Mouse (Mus musculus) hindbrain, embryonic 14.5 days (tissue): ENCODE measurements around the gene Mphosph10. TPM values are rescaled to one million over a fixed set of nuclear protein-coding genes. Genes with fewer than 3 reads are reported as not detected.

ENCODE experiments used
- ATAC-seq: fragments of 200-750 bp; cut with Nextera tagmentation; 2 replicates; pipeline ENCODE4 v1.8.0; 2017; ENCODE audit warnings: moderate number of reproducible peaks, mild to moderate bottlenecking, moderate TSS enrichment, moderate library complexity; ENCODE audit not compliant: low FRiP score
- DNase-seq: peaks from one replicate; pipeline ENCODE4 v3.0.0-alpha.2; 2015; ENCODE audit warnings: low spot score
- H3K27ac ChIP-seq: fragments of 300-500 bp; sonication (generic); 2 replicates; pipeline ENCODE4 v1.5.1; 2014; ENCODE audit warnings: mild to moderate bottlenecking, moderate library complexity
- H3K27me3 ChIP-seq: fragments of 300-500 bp; sonication (generic); 2 replicates; pipeline ENCODE4 v1.6.1; 2014; ENCODE audit warnings: mild to moderate bottlenecking, low read length, mixed read lengths; ENCODE audit not compliant: control insufficient read depth, insufficient read depth
- H3K36me3 ChIP-seq: fragments of 300-500 bp; sonication (generic); replicated peaks from 2 replicates; pipeline ENCODE4 v1.6.1; 2014; ENCODE audit not compliant: control insufficient read depth, insufficient read depth
- H3K4me1 ChIP-seq: fragments of 300-500 bp; sonication (generic); replicated peaks from 2 replicates; pipeline ENCODE4 v1.6.1; 2014; ENCODE audit warnings: antibody characterized with exemption, low read length, mixed read lengths; ENCODE audit not compliant: control insufficient read depth, insufficient read depth
- H3K4me2 ChIP-seq: fragments of 300-500 bp; sonication (generic); replicated peaks from 2 replicates; pipeline ENCODE4 v1.6.1; 2014; ENCODE audit warnings: mild to moderate bottlenecking, moderate library complexity
- H3K4me3 ChIP-seq: fragments of 300-500 bp; sonication (generic); replicated peaks from 2 replicates; pipeline ENCODE4 v1.5.1; 2014; ENCODE audit warnings: mild to moderate bottlenecking, low read length
- H3K9ac ChIP-seq: fragments of 300-500 bp; sonication (generic); 2 replicates; pipeline ENCODE4 v1.6.1; 2014
- H3K9me3 ChIP-seq: fragments of 300-500 bp; sonication (generic); 2 replicates; pipeline ENCODE4 v1.6.1; 2016; ENCODE audit warnings: low read length; ENCODE audit not compliant: control insufficient read depth
- WGBS: fragments of 180-500 bp; shearing (Covaris S2); extraction: QIAGEN DNeasy Blood & Tissue Kit; methylation state at CpG from one replicate; pipeline ENCODE4 v1.1.7; 2014; 5-methylcytosine and 5-hydroxymethylcytosine counted together
- polyA plus RNA-seq: library from polyadenylated mRNA; unstranded; fragments of >200 nt; fragmentation: Nextera tagmentation; extraction: Ambion mirVana; gene quantifications from 2 replicates; pipeline ENCODE4 v1.2.1, GENCODE M21; 2014

Gene Mphosph10
- polyA plus RNA-seq, result 20.2 and 22.5 TPM in 2 replicates

DNA sequence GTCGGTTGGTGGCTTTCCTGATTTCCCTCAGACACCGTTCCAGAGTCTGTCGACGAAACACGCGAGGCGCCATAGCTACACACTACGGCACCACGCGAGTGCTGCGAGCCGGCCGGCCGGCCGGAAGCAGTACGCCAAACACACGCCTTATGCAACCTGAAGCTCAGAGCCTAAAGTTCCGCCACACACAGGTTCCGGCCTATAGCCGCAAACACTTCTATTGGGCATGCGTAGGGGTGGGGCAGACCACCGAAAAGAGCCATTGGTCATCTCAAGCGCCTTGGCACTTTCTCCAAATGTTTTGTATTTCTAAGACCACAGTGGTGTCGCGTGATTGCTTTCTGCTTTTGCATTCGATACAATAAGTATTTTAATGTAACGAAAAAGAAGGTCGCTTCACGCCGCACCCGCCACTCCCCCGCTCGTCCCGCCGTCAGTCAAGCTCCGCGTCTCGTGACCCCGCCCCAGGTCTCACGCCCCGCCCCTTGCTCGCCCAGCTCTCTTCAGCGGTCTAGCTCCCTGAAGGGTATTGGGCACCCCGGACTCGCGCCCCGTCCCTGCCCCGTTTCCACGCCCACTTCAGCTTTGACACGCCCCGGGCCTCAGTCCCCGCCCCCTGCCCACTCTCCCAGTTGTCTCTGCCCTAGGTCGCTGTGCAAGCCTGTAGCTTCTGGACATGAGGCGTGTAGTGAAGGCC, at the start of gene Mphosph10, which contains the start of gene Mcee:
TSS of gene Mphosph10 (minus strand) at position 147 of the 697 bp plus-strand sequence.
TSS of gene Mcee (plus strand) at position 486 of the 697 bp plus-strand sequence.
- H3K9me3 ChIP-seq, result no peaks in the 10 kb centered on the region
- no peaks in the 10 kb centered on the region for H3K27me3 ChIP-seq
- peaks cover 13% of the 10 kb centered on the region for H3K4me1 ChIP-seq
- peak within 1 kb of the TSS; percentile 96 for H3K4me2 ChIP-seq
- WGBS, result under 1% methylated on average over 54 of the region's 54 CpGs
- peak; percentile 99 for ATAC-seq
- peak within 1 kb of the TSS; percentile 48 for H3K27ac ChIP-seq
- peak; percentile 89 for DNase-seq
- H3K36me3 ChIP-seq, result peaks cover 25% of the 10 kb centered on the region
- H3K4me3 ChIP-seq, result peak within 1 kb of the TSS; percentile 72
- H3K9ac ChIP-seq, result peak within 1 kb of the TSS; percentile 76

DNA sequence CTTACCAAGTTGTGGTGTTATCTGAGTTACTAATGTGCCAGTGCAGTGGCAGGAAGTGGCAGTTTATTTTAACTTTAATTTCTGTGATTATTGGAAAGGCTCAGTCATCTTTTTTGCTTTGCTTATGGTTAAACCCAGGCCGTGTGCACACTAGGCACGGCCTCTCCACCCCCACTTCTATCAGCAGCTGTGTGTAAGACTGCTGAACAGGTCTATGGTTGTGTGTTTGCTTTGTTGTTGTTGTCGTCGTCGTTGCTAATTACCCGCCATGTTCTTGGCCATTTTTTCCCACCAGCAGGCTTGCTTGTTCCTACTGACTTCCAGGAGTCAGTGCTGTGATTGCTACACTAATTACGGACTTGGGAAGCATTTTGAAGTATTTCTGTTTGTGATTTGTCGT, 48.5 kb upstream of the Mphosph10 start:
- no peaks in the 10 kb centered on the region for H3K36me3 ChIP-seq
- peaks cover 3% of the 10 kb centered on the region; the same call in 1 of the 2 replicates for H3K4me1 ChIP-seq
- ATAC-seq (no peak), DNase-seq (no peak)
- no peaks in the 10 kb centered on the region for H3K27me3 ChIP-seq
- no peak overlapping the region for H3K9ac ChIP-seq
- H3K4me3 ChIP-seq, result no peak overlapping the region
- no peak overlapping the region for H3K4me2 ChIP-seq
- no peaks in the 10 kb centered on the region for H3K9me3 ChIP-seq
- no peak overlapping the region for H3K27ac ChIP-seq
- WGBS, result 68% methylated on average over 8 of the region's 8 CpGs

DNA sequence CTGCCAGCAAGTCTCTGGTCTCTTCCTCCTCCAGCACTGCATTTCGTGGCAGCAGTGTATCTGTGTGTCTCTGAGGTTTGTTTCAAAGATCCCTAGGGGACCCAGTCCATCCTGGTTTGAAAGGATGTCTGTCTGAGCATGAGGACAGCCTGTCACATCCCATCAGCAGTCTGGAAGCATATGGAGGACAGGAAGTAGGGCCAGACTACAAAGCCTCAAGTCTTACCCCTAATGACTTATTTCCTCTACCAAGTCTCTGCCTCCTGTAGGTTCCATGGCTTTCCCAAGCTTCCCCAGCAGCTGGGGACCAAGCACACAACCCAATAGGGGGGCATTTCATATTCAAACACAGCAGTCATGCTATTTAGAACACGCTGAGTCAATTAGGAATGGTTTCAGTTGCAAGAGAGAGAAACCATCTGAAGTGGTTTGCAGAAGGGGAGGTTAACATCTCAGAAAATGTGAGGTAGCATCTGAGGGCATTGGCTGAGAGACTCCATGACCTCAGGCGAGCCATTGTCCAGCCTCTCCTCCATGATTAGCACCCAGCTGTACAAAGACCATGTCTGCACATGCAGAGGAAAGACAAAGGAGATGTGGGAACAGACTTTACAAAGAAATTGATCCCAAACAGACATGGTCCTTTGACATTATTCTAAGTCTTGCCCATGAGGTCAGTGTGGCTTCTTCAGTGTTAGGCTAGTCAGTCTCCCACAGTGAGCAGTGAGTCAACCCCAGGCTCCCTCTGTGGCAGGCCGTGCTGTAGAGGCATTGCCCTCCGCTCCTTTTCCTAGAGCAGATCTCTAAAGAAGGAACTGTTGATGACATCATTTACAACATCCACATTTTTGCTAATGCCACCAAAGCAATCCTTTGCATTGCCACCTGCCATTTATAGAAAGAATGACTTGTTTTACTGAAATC, 47.8 kb upstream of the Mphosph10 start:
- ATAC-seq, result peak; percentile 64; the same call in 1 of the 2 replicates
- Histone ChIP-seq H3K27ac (no peak overlapping the region), H3K27me3 (no peaks in the 10 kb centered on the region), H3K9me3 (no peaks in the 10 kb centered on the region), H3K9ac (no peak overlapping the region), H3K36me3 (no peaks in the 10 kb centered on the region), H3K4me3 (no peak overlapping the region), H3K4me2 (no peak overlapping the region), H3K4me1 (peaks cover 3% of the 10 kb centered on the region; the same call in 1 of the 2 replicates)
- 41% methylated on average over 5 of the region's 5 CpGs for WGBS
- DNase-seq, result no peak

DNA sequence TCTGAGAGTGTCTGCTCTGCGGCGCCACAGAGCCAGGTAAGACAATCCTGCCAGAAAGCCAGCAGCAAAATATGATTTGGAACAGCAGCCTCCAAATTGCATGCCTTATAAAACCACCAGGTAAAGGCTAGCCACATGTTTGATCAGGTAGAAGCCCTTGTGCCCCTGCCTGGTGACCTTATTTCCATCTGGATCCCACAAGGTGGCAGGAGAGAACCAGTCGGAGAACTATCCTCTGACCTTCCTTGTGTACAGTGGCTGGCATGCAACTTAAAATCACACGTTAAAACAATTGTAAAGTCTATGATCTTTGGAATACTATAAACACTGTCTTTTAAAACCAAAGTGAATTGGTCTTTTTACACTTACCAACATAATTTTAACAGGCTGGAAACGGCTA, 32.8 kb upstream of the Mphosph10 start:
- Histone ChIP-seq H3K4me2 (no peak overlapping the region), H3K4me3 (no peak overlapping the region), H3K9ac (no peak overlapping the region), H3K36me3 (no peaks in the 10 kb centered on the region), H3K4me1 (no peaks in the 10 kb centered on the region), H3K27me3 (no peaks in the 10 kb centered on the region), H3K9me3 (no peaks in the 10 kb centered on the region), H3K27ac (no peak overlapping the region)
- WGBS, result 63% methylated on average over 5 of the region's 5 CpGs
- no peak for ATAC-seq
- peak; percentile 43 for DNase-seq

DNA sequence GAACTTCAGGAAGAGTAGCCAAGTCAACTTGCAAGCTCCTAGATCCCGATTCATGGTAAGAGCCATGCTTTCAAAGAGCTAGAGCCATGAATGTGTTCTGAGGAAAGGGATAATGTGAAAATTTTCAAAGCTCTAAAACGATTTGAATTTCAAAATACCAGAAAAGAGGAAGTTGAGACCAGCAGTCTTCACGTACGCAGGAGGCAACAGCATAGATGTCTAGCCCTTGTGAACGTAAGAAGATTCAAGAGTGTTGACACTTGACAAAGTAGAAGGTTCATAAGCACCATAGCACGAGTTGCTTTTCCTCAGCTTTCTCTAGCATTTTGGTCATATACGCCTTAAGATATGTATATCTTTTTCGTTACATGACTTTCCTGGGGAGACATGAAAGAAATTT, 11.9 kb upstream of the Mphosph10 start:
- Histone ChIP-seq H3K4me1 (no peaks in the 10 kb centered on the region), H3K9me3 (no peaks in the 10 kb centered on the region), H3K9ac (no peak overlapping the region), H3K4me2 (no peak overlapping the region), H3K27me3 (no peaks in the 10 kb centered on the region), H3K27ac (no peak overlapping the region), H3K36me3 (peaks cover 7% of the 10 kb centered on the region; the same call in 1 of the 2 replicates), H3K4me3 (no peak overlapping the region)
- 92% methylated on average over 8 of the region's 8 CpGs for WGBS
- no peak for DNase-seq
- ATAC-seq, result no peak

DNA sequence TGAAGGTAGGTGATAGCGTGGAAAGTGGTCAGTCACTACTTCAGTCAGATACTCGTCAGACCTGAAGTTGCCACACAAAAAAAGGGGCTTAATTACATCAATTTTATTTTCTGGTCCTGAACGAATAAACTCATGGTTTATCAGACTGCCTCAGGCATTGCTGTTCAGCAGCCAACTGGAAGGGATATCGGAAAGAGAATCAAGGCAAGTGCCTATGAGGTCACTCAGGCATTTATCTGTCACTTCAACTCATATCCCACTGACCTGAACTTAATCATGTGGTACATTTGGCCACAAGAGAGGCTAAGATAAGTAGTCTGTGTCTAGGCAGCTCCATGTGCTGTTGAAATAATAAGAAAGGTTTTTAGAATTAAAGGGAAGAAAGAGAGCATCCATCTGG, 10.4 kb upstream of the Mphosph10 start:
- no peak overlapping the region for H3K27ac ChIP-seq
- no peak overlapping the region for H3K9ac ChIP-seq
- no peaks in the 10 kb centered on the region for H3K9me3 ChIP-seq
- DNase-seq (no peak), ATAC-seq (no peak)
- no peak overlapping the region for H3K4me2 ChIP-seq
- no peak overlapping the region for H3K4me3 ChIP-seq
- no peaks in the 10 kb centered on the region for H3K4me1 ChIP-seq
- H3K27me3 ChIP-seq, result no peaks in the 10 kb centered on the region
- H3K36me3 ChIP-seq, result peaks cover 7% of the 10 kb centered on the region; the same call in 1 of the 2 replicates
- WGBS, result 89% methylated on average over 4 of the region's 4 CpGs

DNA sequence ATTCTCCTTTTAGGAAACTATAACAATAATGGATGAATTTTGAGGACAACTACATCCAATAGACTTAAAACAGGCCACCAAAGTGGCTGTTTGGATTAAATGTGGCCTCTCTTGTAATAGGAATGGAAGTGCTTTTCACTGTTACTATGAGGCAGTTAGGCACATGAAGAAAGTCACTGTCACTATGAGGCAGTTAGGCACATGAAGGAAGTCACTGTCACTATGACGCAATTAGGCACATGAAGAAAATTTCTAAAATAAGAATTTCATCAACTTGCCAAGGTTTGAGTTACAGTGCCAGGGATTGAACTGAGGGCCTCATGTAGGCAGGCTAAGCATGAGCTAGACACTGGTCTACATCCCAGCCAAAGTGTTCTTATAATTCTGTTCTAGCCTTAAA, 8.7 kb upstream of the Mphosph10 start:
- 100% methylated on average over 1 of the region's 1 CpGs for WGBS
- H3K27ac ChIP-seq, result no peak overlapping the region
- H3K4me1 ChIP-seq, result no peaks in the 10 kb centered on the region
- ATAC-seq, result no peak
- no peak for DNase-seq
- no peak overlapping the region for H3K4me3 ChIP-seq
- H3K9me3 ChIP-seq, result no peaks in the 10 kb centered on the region
- H3K9ac ChIP-seq, result no peak overlapping the region
- no peaks in the 10 kb centered on the region for H3K27me3 ChIP-seq
- H3K4me2 ChIP-seq, result no peak overlapping the region
- H3K36me3 ChIP-seq, result peaks cover 7% of the 10 kb centered on the region; the same call in 1 of the 2 replicates

DNA sequence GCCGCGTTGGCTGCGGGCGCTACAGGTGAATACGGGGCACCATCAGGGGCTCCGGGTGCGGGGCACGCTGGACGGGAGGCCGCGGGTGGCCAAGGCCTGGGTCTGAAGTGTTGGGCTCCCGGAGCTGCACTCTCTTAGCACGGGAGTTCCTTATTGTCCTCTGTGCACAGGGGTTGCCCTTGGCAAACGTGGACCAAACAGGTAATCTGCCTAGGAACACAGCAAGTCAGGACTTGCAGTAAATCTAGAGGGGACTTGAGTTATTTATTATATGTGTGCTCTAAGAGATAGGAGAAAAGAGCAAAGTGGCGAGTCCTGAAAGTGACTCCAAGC, 717 bp upstream of the Mphosph10 start:
- ATAC-seq, result no peak
- 2% methylated on average over 15 of the region's 15 CpGs for WGBS

DNA sequence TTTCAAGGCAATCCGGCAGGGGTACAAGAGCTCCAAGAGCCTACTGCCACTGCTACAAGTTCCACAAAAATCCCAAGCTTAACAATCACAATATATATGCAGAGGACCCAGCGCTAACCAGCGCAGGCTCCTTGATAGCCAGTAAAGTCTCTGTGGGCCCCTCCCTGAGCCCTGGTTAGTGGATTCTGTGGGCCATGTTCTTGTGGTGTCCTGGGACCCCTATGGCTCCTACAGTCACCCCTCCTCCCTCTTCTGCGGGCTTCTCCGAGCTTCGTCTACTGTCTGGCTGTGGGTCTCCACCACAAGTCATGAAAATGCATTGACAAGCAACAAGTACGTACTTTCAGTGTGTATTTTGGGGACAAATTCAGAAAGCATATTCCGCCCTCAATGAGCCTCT, 589 bp downstream of the Mphosph10 start:
- DNase-seq (no peak), ATAC-seq (no peak)
- Histone ChIP-seq H3K36me3 (peaks cover 33% of the 10 kb centered on the region), H3K4me1 (peaks cover 13% of the 10 kb centered on the region), H3K4me2 (peak overlapping the region; percentile 96), H3K9ac (peak overlapping the region; percentile 64), H3K9me3 (no peaks in the 10 kb centered on the region), H3K27ac (peak overlapping the region; percentile 48), H3K27me3 (no peaks in the 10 kb centered on the region), H3K4me3 (peak overlapping the region; percentile 72)
- WGBS, result 6% methylated on average over 8 of the region's 8 CpGs

More for the DNA sequence above, 717 bp upstream of the Mphosph10 start:
- peaks cover 13% of the 10 kb centered on the region for H3K4me1 ChIP-seq
- H3K4me2 ChIP-seq, result peak overlapping the region; percentile 72
- H3K9ac ChIP-seq, result peak overlapping the region; percentile 76
- peaks cover 20% of the 10 kb centered on the region for H3K36me3 ChIP-seq
- H3K4me3 ChIP-seq, result peak overlapping the region; percentile 72
- no peaks in the 10 kb centered on the region for H3K27me3 ChIP-seq
- H3K9me3 ChIP-seq, result no peaks in the 10 kb centered on the region
- peak overlapping the region; percentile 48; the same call in 1 of the 2 replicates for H3K27ac ChIP-seq
- no peak for DNase-seq
